Mouse (Mus musculus): ENCODE results near the gene Pex12. TPM values are rescaled to one million over a fixed set of nuclear protein-coding genes. Genes with fewer than 3 reads are reported as not detected.

Gene Pex12
- polyA plus RNA-seq, 1 experiment from 2014 or later = 14.4 TPM

- Histone ChIP-seq H3K9me3 (replicated peaks) (no peaks in the 10 kb centered on the region), H3K27me3 (no peaks in the 10 kb centered on the region), H3K27ac (replicated peaks) (peak overlapping the region; percentile 94), H3K4me3 (replicated peaks) (peak overlapping the region; percentile 95), H3K36me3 (peaks cover 5% of the 10 kb centered on the region; the same call in 1 of the 2 replicates), H3K9ac (peak overlapping the region; percentile 90; the same call in 1 of the 2 replicates), H3K4me1 (peaks cover 28% of the 10 kb centered on the region), H3K4me2 (replicated peaks) (peak overlapping the region; percentile 61)
- 5% methylated on average over 10 of the region's 10 CpGs for WGBS
- no peak for ATAC-seq (ENCODE audit: insufficient number of reproducible peaks, low FRiP score, low TSS enrichment, low read depth)
These were observed 262 bp downstream of the Pex12 start for GRCm38 (mm10) chr11:83302124-83302523.

DNA sequence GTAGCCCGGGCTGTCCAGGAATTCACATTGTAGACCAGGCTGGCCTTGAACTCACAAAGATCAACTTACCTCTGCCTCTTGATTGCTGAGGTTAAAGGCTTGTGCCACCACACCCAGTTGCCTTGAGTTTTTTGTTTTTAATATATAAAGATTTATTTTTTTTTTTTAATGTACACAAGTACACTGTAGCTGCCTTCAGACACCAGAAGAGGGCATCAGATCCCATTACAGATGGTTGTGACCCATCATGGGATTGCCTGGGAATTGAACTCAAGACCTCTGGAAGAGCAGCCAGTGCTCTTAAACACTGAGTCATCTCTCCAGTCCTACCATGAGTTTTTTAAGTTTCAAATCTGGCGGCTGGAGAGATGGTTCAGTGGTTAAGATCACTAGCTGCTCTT lies 955 bp downstream of the Pex12 start:
- H3K9ac ChIP-seq = no peak overlapping the region
- H3K4me1 ChIP-seq = peaks cover 29% of the 10 kb centered on the region
- no peaks in the 10 kb centered on the region for H3K27me3 ChIP-seq
- H3K27ac ChIP-seq (replicated peaks) = no peak overlapping the region
- H3K36me3 ChIP-seq = peaks cover 9% of the 10 kb centered on the region; the same call in 1 of the 2 replicates
- H3K9me3 ChIP-seq (replicated peaks) = no peaks in the 10 kb centered on the region
- WGBS = 65% methylated on average over 2 of the region's 2 CpGs
- H3K4me2 ChIP-seq (replicated peaks) = no peak overlapping the region
- no peak for ATAC-seq (ENCODE audit: insufficient number of reproducible peaks, low FRiP score, low TSS enrichment, low read depth)
- H3K4me3 ChIP-seq (replicated peaks) = no peak overlapping the region

- no peak overlapping the region for H3K27ac ChIP-seq (replicated peaks)
- no peaks in the 10 kb centered on the region for H3K9me3 ChIP-seq (replicated peaks)
- WGBS = 90% methylated on average over 9 of the region's 9 CpGs
- no peaks in the 10 kb centered on the region for H3K27me3 ChIP-seq
- H3K4me1 ChIP-seq = peaks cover 28% of the 10 kb centered on the region
- ATAC-seq (ENCODE audit: insufficient number of reproducible peaks, low FRiP score, low TSS enrichment, low read depth) = no peak
- H3K36me3 ChIP-seq = peaks cover 20% of the 10 kb centered on the region; the same call in 1 of the 2 replicates
- H3K9ac ChIP-seq = no peak overlapping the region
- 0 out of 2 replicates have a peak overlapping the region, but pooled peaks have one; percentile 63 for H3K4me2 ChIP-seq (replicated peaks)
- no peak overlapping the region for H3K4me3 ChIP-seq (replicated peaks)
These were observed 2.7 kb downstream of the Pex12 start for GRCm38 (mm10) chr11:83299724-83300123.

DNA sequence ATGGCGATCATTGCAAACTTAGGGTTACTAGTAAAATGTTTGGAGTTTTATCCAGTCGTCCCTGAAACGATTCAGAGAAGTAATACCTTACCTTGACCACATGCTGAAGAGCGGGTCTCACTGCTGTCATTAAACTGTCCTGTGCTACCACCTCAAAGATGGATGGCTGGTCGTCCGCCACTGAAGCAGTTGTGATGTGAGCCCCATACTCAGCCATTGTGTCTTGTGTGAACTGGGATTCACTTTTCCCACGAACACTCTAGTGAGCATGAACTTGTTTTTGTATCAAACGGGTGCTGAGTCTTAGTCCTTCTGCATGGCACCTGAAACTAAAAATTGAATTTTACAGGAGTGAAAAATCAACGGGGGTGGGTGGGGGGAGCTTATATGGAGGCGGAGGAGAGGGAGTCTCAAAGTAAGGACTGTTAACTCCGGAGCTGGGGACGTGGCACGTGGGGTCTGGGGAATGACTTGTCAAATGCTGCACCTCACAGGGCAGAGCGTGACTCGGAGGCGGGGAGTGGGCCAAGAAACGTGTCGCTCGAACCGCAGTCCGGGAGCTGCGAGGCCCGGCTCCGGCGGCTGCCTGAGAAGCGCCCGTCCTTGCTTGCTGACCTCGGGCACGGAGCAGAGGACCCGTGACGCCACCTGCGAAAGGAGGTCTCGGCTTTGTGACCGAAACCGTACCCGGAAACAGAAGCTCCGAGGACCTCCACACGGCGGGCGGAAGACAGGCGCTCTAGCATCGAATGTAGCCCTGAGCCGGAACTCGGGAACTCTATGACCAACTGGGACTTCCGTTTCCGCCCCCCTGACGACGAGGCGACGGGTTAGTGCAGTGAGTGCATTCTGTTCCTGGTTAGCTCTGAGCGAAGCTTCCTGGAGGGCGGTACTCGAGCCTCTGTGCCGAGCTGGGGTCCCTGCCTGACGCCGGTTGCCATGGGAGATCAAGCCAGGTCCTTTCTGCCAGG lies 3.9 kb downstream of the Pex12 start, which contains the start of gene Ap2b1:
Gene Ap2b1, plus strand, starts transcription at position 800 of the 971 bp plus-strand sequence.
- Histone ChIP-seq H3K4me3 (replicated peaks) (peak within 1 kb of the TSS; percentile 83), H3K36me3 (peaks cover 23% of the 10 kb centered on the region; the same call in 1 of the 2 replicates), H3K4me1 (peaks cover 18% of the 10 kb centered on the region), H3K27ac (replicated peaks) (peak within 1 kb of the TSS; percentile 92), H3K4me2 (replicated peaks) (peak within 1 kb of the TSS; percentile 63), H3K9me3 (replicated peaks) (no peaks in the 10 kb centered on the region), H3K27me3 (no peaks in the 10 kb centered on the region), H3K9ac (peak within 1 kb of the TSS; percentile 79)
- ATAC-seq (ENCODE audit: insufficient number of reproducible peaks, low FRiP score, low TSS enrichment, low read depth) = peak; percentile 91
- WGBS = 2% methylated on average over 56 of the region's 56 CpGs

DNA sequence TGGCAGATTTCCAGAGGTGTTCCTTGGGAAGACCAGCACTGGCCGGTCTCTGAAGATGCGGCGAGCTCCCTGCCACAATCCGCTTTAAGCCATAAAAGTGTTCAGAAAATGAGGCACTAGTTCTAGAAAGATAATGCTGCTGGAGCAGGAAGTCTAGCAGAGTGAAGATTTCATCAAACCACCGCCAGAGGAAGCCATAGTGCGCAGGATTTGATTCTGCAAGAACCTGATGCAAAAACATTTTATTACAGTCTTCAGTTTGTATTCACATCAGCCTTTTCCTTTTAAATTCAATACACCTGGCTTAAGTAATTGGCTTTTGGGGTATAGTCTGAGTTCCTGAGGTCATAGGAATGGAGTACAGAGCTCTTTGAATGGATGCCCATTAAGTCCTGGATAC lies 4.6 kb downstream of the Pex12 start:
- H3K27me3 ChIP-seq = no peaks in the 10 kb centered on the region
- no peak for ATAC-seq (ENCODE audit: insufficient number of reproducible peaks, low FRiP score, low TSS enrichment, low read depth)
- H3K9ac ChIP-seq = 0 out of 2 replicates have a peak overlapping the region, but pooled peaks have one; percentile 79
- H3K4me3 ChIP-seq (replicated peaks) = peak overlapping the region; percentile 83
- no peak overlapping the region for H3K27ac ChIP-seq (replicated peaks)
- no peaks in the 10 kb centered on the region for H3K9me3 ChIP-seq (replicated peaks)
- H3K4me1 ChIP-seq = peaks cover 24% of the 10 kb centered on the region
- 72% methylated on average over 6 of the region's 6 CpGs for WGBS
- H3K36me3 ChIP-seq = peaks cover 23% of the 10 kb centered on the region; the same call in 1 of the 2 replicates
- peak overlapping the region; percentile 63 for H3K4me2 ChIP-seq (replicated peaks)

- no peaks in the 10 kb centered on the region for H3K27me3 ChIP-seq
- H3K4me2 ChIP-seq (replicated peaks) = no peak overlapping the region
- H3K9me3 ChIP-seq (replicated peaks) = no peaks in the 10 kb centered on the region
- no peak overlapping the region for H3K9ac ChIP-seq
- H3K4me1 ChIP-seq = peaks cover 23% of the 10 kb centered on the region
- H3K36me3 ChIP-seq = peaks cover 23% of the 10 kb centered on the region; the same call in 1 of the 2 replicates
- WGBS = 96% methylated on average over 2 of the region's 2 CpGs
- no peak for ATAC-seq (ENCODE audit: insufficient number of reproducible peaks, low FRiP score, low TSS enrichment, low read depth)
- H3K27ac ChIP-seq (replicated peaks) = no peak overlapping the region
- H3K4me3 ChIP-seq (replicated peaks) = no peak overlapping the region
These were observed 8.3 kb downstream of the Pex12 start for GRCm38 (mm10) chr11:83294133-83294532.

GRCm38 (mm10) chr11:83293182-83293581 lies 9.2 kb downstream of the Pex12 start:
- H3K4me2 ChIP-seq (replicated peaks) = peak overlapping the region; percentile 78
- peaks cover 23% of the 10 kb centered on the region; the same call in 1 of the 2 replicates for H3K36me3 ChIP-seq
- ATAC-seq (ENCODE audit: insufficient number of reproducible peaks, low FRiP score, low TSS enrichment, low read depth) = no peak
- no peak overlapping the region for H3K27ac ChIP-seq (replicated peaks)
- H3K4me1 ChIP-seq = peaks cover 22% of the 10 kb centered on the region
- WGBS = 91% methylated on average over 1 of the region's 1 CpGs
- no peaks in the 10 kb centered on the region for H3K27me3 ChIP-seq
- H3K9ac ChIP-seq = 0 out of 2 replicates have a peak overlapping the region, but pooled peaks have one; percentile 65
- no peaks in the 10 kb centered on the region for H3K9me3 ChIP-seq (replicated peaks)
- peak overlapping the region; percentile 71 for H3K4me3 ChIP-seq (replicated peaks)

- Histone ChIP-seq H3K9me3 (replicated peaks) (no peaks in the 10 kb centered on the region), H3K9ac (peak overlapping the region; percentile 65), H3K4me1 (peaks cover 12% of the 10 kb centered on the region), H3K4me2 (replicated peaks) (peak overlapping the region; percentile 78), H3K36me3 (peaks cover 19% of the 10 kb centered on the region; the same call in 1 of the 2 replicates), H3K27me3 (no peaks in the 10 kb centered on the region), H3K27ac (replicated peaks) (0 out of 2 replicates have a peak overlapping the region, but pooled peaks have one; percentile 65), H3K4me3 (replicated peaks) (peak overlapping the region; percentile 71)
- no peak for ATAC-seq (ENCODE audit: insufficient number of reproducible peaks, low FRiP score, low TSS enrichment, low read depth)
- 1% methylated on average over 5 of the region's 5 CpGs for WGBS
These were observed 10.2 kb downstream of the Pex12 start for GRCm38 (mm10) chr11:83292251-83292587.

DNA sequence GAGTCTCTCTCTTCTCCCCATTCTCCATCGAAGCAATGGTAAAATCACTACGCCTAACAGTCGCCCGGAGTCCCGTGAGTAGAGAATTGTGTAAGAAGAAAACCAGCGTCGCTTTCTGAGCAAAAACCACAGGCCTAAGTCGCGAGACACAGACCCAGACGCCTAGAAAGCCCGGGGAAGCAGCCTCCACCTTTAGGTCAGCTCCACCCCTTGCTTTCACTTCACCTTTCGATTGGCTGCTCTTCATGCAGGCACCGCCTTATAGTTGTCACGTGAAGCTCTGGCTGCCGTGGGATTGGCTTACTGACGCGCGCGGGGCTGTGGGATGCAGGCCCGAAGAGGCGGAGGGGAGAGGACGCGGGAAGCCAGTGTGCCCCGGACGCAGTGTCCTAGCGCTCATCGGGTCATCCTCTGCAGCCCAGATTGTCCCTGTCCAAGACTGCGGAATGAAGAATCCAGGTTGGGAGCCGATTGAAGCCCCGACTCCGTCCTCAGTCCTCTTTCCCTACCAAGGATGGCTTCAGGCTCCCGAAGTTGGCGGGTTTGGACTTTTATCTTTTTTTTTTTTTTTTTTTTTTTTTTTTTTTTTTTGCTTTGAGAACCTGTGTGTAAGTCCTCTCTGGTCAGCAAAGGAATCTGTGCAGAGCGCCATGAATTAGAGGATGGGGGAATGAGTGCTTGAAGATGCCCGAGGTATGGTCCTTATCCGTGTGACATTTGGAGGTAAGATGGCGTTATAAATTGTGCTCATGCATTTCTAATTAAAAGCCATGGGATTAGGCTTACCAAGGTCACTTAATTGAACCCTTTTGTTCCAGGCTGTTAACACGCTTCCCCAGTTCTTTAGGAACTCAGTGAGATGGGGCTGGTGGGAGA lies 10.8 kb downstream of the Pex12 start:
- Histone ChIP-seq H3K9ac (peak overlapping the region; percentile 65), H3K9me3 (replicated peaks) (no peaks in the 10 kb centered on the region), H3K4me3 (replicated peaks) (peak overlapping the region; percentile 71), H3K27me3 (no peaks in the 10 kb centered on the region), H3K36me3 (peaks cover 16% of the 10 kb centered on the region; the same call in 1 of the 2 replicates), H3K27ac (replicated peaks) (peak overlapping the region; percentile 87), H3K4me1 (peaks cover 10% of the 10 kb centered on the region), H3K4me2 (replicated peaks) (peak overlapping the region; percentile 78)
- ATAC-seq (ENCODE audit: insufficient number of reproducible peaks, low FRiP score, low TSS enrichment, low read depth) = peak; percentile 99
- under 1% methylated on average over 37 of the region's 38 CpGs for WGBS

DNA sequence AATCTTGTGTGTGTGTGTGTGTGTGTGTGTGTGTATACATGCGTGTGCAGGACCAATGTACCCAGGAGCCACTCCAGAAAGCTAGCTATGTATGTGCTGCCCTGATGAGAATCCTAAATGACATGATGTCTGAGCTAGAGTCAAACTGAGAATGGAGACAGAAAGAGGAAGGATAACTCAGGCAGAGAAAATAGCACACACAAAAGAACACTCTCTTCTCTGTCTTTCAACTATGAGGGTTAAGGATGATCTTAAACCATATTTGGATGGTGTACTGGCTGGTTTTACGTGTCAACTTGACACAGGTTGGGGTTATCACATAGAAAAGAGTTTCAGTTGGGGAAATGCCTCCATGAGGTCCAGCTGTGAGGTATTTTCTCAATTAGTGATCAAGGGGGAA lies 12.8 kb downstream of the Pex12 start:
- WGBS = 73% methylated on average over 2 of the region's 2 CpGs
- H3K9me3 ChIP-seq (replicated peaks) = no peaks in the 10 kb centered on the region
- H3K36me3 ChIP-seq = 0 out of 2 replicates have a peak, but pooled peaks cover 3% of the 10 kb centered on the region
- no peak overlapping the region for H3K4me3 ChIP-seq (replicated peaks)
- no peaks in the 10 kb centered on the region for H3K27me3 ChIP-seq
- H3K4me1 ChIP-seq = peaks cover 10% of the 10 kb centered on the region
- no peak overlapping the region for H3K4me2 ChIP-seq (replicated peaks)
- H3K27ac ChIP-seq (replicated peaks) = no peak overlapping the region
- H3K9ac ChIP-seq = no peak overlapping the region
- ATAC-seq (ENCODE audit: insufficient number of reproducible peaks, low FRiP score, low TSS enrichment, low read depth) = no peak
